Mouse (Mus musculus) stomach, postnatal 0 days (tissue): Measurements from ENCODE around the gene Gmds. TPM values are rescaled to one million over a fixed set of nuclear protein-coding genes. Genes with fewer than 3 reads are reported as not detected.

Source experiments
- ATAC-seq: fragments of 200-750 bp; cut with Nextera tagmentation; 2 replicates; pipeline ENCODE4 v1.8.0; 2017; ENCODE audit not compliant: low FRiP score, low TSS enrichment
- DNase-seq: peaks from one replicate; pipeline ENCODE4 v3.0.0-alpha.2; 2016; ENCODE audit warnings: low spot score
- H3K27ac ChIP-seq: fragments of 300-500 bp; sonication (generic); replicated peaks from 2 replicates; pipeline ENCODE4 v1.5.1; 2014; ENCODE audit warnings: mild to moderate bottlenecking, control low read depth
- H3K27me3 ChIP-seq: fragments of 300-500 bp; sonication (generic); 2 replicates; pipeline ENCODE4 v1.6.1; 2014; ENCODE audit warnings: low read length; ENCODE audit not compliant: control insufficient read depth, insufficient read depth
- H3K36me3 ChIP-seq: fragments of 300-500 bp; sonication (generic); 2 replicates; pipeline ENCODE4 v1.6.1; 2014; ENCODE audit warnings: low read length, mixed read lengths; ENCODE audit not compliant: control insufficient read depth, insufficient read depth
- H3K4me1 ChIP-seq: fragments of 300-500 bp; sonication (generic); replicated peaks from 2 replicates; pipeline ENCODE4 v1.6.1; 2014; ENCODE audit warnings: antibody characterized with exemption; ENCODE audit not compliant: control insufficient read depth, insufficient read depth
- H3K4me2 ChIP-seq: fragments of 300-500 bp; sonication (generic); replicated peaks from 2 replicates; pipeline ENCODE4 v1.6.1; 2014; ENCODE audit warnings: low read depth, mild to moderate bottlenecking, control low read depth, moderate library complexity
- H3K4me3 ChIP-seq: fragments of 300-500 bp; sonication (generic); 2 replicates; pipeline ENCODE4 v1.5.1; 2014; ENCODE audit warnings: low read depth, low read length, control low read depth
- H3K9ac ChIP-seq: fragments of 300-500 bp; sonication (generic); 2 replicates; pipeline ENCODE4 v1.6.1; 2014; ENCODE audit warnings: mild to moderate bottlenecking, low read length, control low read depth, mixed read lengths
- H3K9me3 ChIP-seq: fragments of 300-500 bp; sonication (generic); 2 replicates; pipeline ENCODE4 v1.6.1; 2016; ENCODE audit warnings: low read length; ENCODE audit not compliant: control insufficient read depth
- CTCF ChIP-seq: IDR thresholded peaks from 2 replicates; pipeline ENCODE4 v1.5.1; 2016; ENCODE audit warnings: antibody characterized with exemption, low read depth, mild to moderate bottlenecking, moderate library complexity
- EP300 ChIP-seq: optimal IDR thresholded peaks from 2 replicates; pipeline ENCODE3; 2016; ENCODE audit warnings: antibody characterized with exemption
- WGBS: fragments of 180-500 bp; shearing (Covaris S2); extraction: QIAGEN DNeasy Blood & Tissue Kit; methylation state at CpG from one replicate; pipeline ENCODE4 v1.1.7; 2014; 5-methylcytosine and 5-hydroxymethylcytosine counted together
- polyA plus RNA-seq: library from polyadenylated mRNA; unstranded; fragments of >200 nt; fragmentation: Nextera tagmentation; extraction: Ambion mirVana; gene quantifications from 2 replicates; pipeline ENCODE4 v1.2.1, GENCODE M21; 2015

The Gmds gene
- polyA plus RNA-seq, 1 experiment from 2014 or later: 102 TPM

GRCm38 (mm10) chr13:31811542-31812021, 527.0 kb downstream of the Gmds start:
- H3K4me2 ChIP-seq: peak overlapping the region; percentile 54
- no peak overlapping the region for H3K27ac ChIP-seq
- WGBS: 34% methylated on average over 43 of the region's 44 CpGs
- 0 out of 2 replicates have a peak, but pooled peaks cover 2% of the 10 kb centered on the region for H3K4me1 ChIP-seq
- TF ChIP-seq EP300: no peak
- no peak for TF ChIP-seq CTCF
- H3K27me3 ChIP-seq: peaks cover 5% of the 10 kb centered on the region; the same call in 1 of the 2 replicates
- no peak for ATAC-seq
- H3K9me3 ChIP-seq: no peaks in the 10 kb centered on the region
- no peak overlapping the region for H3K9ac ChIP-seq
- H3K4me3 ChIP-seq: peak overlapping the region; percentile 38
- DNase-seq: no peak
- no peaks in the 10 kb centered on the region for H3K36me3 ChIP-seq

- ATAC-seq (no peak), DNase-seq (peak; percentile 45)
- H3K4me3 ChIP-seq: peak overlapping the region; percentile 38
- no peak for TF ChIP-seq CTCF
- no peak for TF ChIP-seq EP300
- no peaks in the 10 kb centered on the region for H3K9me3 ChIP-seq
- H3K36me3 ChIP-seq: no peaks in the 10 kb centered on the region
- 0 out of 2 replicates have a peak, but pooled peaks cover 2% of the 10 kb centered on the region for H3K4me1 ChIP-seq
- peak overlapping the region; percentile 54 for H3K4me2 ChIP-seq
- WGBS: 3% methylated on average over 55 of the region's 65 CpGs
- peak overlapping the region; percentile 9; the same call in 1 of the 2 replicates for H3K9ac ChIP-seq
- H3K27ac ChIP-seq: no peak overlapping the region
- peaks cover 5% of the 10 kb centered on the region; the same call in 1 of the 2 replicates for H3K27me3 ChIP-seq
These were observed 527.6 kb downstream of the Gmds start for GRCm38 (mm10) chr13:31810693-31811541.

GRCm38 (mm10) chr13:31810375-31810692, 528.2 kb downstream of the Gmds start:
- peak overlapping the region; percentile 38 for H3K4me3 ChIP-seq
- no peak for ATAC-seq
- H3K36me3 ChIP-seq: no peaks in the 10 kb centered on the region
- no peak overlapping the region for H3K9ac ChIP-seq
- peak overlapping the region; percentile 54 for H3K4me2 ChIP-seq
- peaks cover 5% of the 10 kb centered on the region; the same call in 1 of the 2 replicates for H3K27me3 ChIP-seq
- 0 out of 2 replicates have a peak, but pooled peaks cover 2% of the 10 kb centered on the region for H3K4me1 ChIP-seq
- TF ChIP-seq EP300: no peak
- no peak for TF ChIP-seq CTCF
- WGBS: 20% methylated on average over 9 of the region's 9 CpGs
- no peaks in the 10 kb centered on the region for H3K9me3 ChIP-seq
- no peak for DNase-seq
- H3K27ac ChIP-seq: no peak overlapping the region

- Histone ChIP-seq H3K36me3 (no peaks in the 10 kb centered on the region), H3K4me1 (0 out of 2 replicates have a peak, but pooled peaks cover 2% of the 10 kb centered on the region), H3K27me3 (peaks cover 5% of the 10 kb centered on the region; the same call in 1 of the 2 replicates), H3K4me2 (no peak overlapping the region), H3K4me3 (no peak overlapping the region), H3K9me3 (no peaks in the 10 kb centered on the region), H3K9ac (no peak overlapping the region), H3K27ac (no peak overlapping the region)
- DNase-seq: no peak
- no peak for ATAC-seq
- no peak for TF ChIP-seq CTCF
- no peak for TF ChIP-seq EP300
- 42% methylated on average over 6 of the region's 6 CpGs for WGBS
These were observed 528.8 kb downstream of the Gmds start for GRCm38 (mm10) chr13:31809701-31810100.

- Histone ChIP-seq H3K4me1 (0 out of 2 replicates have a peak, but pooled peaks cover 2% of the 10 kb centered on the region), H3K27ac (no peak overlapping the region), H3K4me2 (peak overlapping the region; percentile 89), H3K9ac (no peak overlapping the region; the same call in 1 of the 2 replicates), H3K9me3 (no peaks in the 10 kb centered on the region), H3K27me3 (peaks cover 8% of the 10 kb centered on the region; the same call in 1 of the 2 replicates), H3K4me3 (peak overlapping the region; percentile 54), H3K36me3 (no peaks in the 10 kb centered on the region)
- DNase-seq: no peak
- TF ChIP-seq EP300: no peak
- TF ChIP-seq CTCF: no peak
- ATAC-seq: no peak
- WGBS: 21% methylated on average over 16 of the region's 16 CpGs
These were observed 529.6 kb downstream of the Gmds start for GRCm38 (mm10) chr13:31808804-31809420.
